Mouse (Mus musculus): ENCODE results near the gene Cdc42se1. TPM values are rescaled to one million over a fixed set of nuclear protein-coding genes. Genes with fewer than 3 reads are reported as not detected.

Gene Cdc42se1
- total RNA-seq, 1 experiment = 43.2 TPM

GRCm38 (mm10) chr3:95261975-95262374, 33.4 kb downstream of the Cdc42se1 start:
- Histone ChIP-seq H3K27ac (ENCODE audit: insufficient read depth, low read depth, low read length, poor library complexity, severe bottlenecking) (no peak overlapping the region), H3K36me3 (ENCODE audit: control insufficient read depth, insufficient read depth, low read length, poor library complexity, severe bottlenecking) (peaks cover 30% of the 10 kb centered on the region), H3K9me3 (ENCODE audit: control insufficient read depth, insufficient read depth, low read depth, low read length) (no peaks in the 10 kb centered on the region), H3K9ac (ENCODE audit: insufficient read depth, low read depth, low read length, poor library complexity, severe bottlenecking) (no peak overlapping the region), H3K4me1 (ENCODE audit: control insufficient read depth in 2 of 2, insufficient read depth in 2 of 2, low read length in 2 of 2, poor library complexity in 1 of 2) (no peaks in the 10 kb centered on the region), H3K4me3 (ENCODE audit: insufficient read depth in 1 of 2, low read depth in 1 of 2, low read length in 2 of 2, poor library complexity in 1 of 2, severe bottlenecking in 1 of 2) (no peak overlapping the region)
- no peak for TF ChIP-seq ZNF384 (IDR thresholded peaks at IDR 0.05; ENCODE audit: low read depth, low read length)
- DNase-seq (ENCODE audit: low read depth, low spot score) = no peak
- in situ Hi-C loops (cut with MboI; ENCODE audit: low sequenced_read_pairs in 2 of 2, unreplicated experiment in 2 of 2) = no loop called here

GRCm38 (mm10) chr3:95263089-95263739, 34.7 kb downstream of the Cdc42se1 start:
- peak; percentile 69 for DNase-seq (ENCODE audit: low read depth, low spot score)
- Histone ChIP-seq H3K27ac (ENCODE audit: insufficient read depth, low read depth, low read length, poor library complexity, severe bottlenecking) (no peak overlapping the region), H3K9ac (ENCODE audit: insufficient read depth, low read depth, low read length, poor library complexity, severe bottlenecking) (no peak overlapping the region), H3K4me1 (ENCODE audit: control insufficient read depth in 2 of 2, insufficient read depth in 2 of 2, low read length in 2 of 2, poor library complexity in 1 of 2) (no peaks in the 10 kb centered on the region), H3K4me3 (ENCODE audit: insufficient read depth in 1 of 2, low read depth in 1 of 2, low read length in 2 of 2, poor library complexity in 1 of 2, severe bottlenecking in 1 of 2) (no peak overlapping the region), H3K9me3 (ENCODE audit: control insufficient read depth, insufficient read depth, low read depth, low read length) (no peaks in the 10 kb centered on the region), H3K36me3 (ENCODE audit: control insufficient read depth, insufficient read depth, low read length, poor library complexity, severe bottlenecking) (peaks cover 29% of the 10 kb centered on the region)
- in situ Hi-C loops (cut with MboI; ENCODE audit: low sequenced_read_pairs in 2 of 2, unreplicated experiment in 2 of 2) = no loop called here
- peak; percentile 49; the same call in 1 of the 2 replicates for TF ChIP-seq HCFC1 (IDR thresholded peaks at IDR 0.05; ENCODE audit: borderline replicate concordance, insufficient read depth, low read length)
- TF ChIP-seq MAFK (IDR thresholded peaks at IDR 0.05; ENCODE audit: insufficient read depth, low read depth, low read length) = no peak
- no peak for TF ChIP-seq ZNF384 (IDR thresholded peaks at IDR 0.05; ENCODE audit: low read depth, low read length)
- TF ChIP-seq ZC3H11A (IDR thresholded peaks at IDR 0.05; ENCODE audit: borderline replicate concordance, low read depth, low read length) = peak; percentile 75
- TF ChIP-seq CHD2 (IDR thresholded peaks at IDR 0.05; ENCODE audit: low read depth, low read length) = no peak

- Histone ChIP-seq H3K27ac (ENCODE audit: insufficient read depth, low read depth, low read length, poor library complexity, severe bottlenecking) (no peak overlapping the region), H3K4me1 (ENCODE audit: control insufficient read depth in 2 of 2, insufficient read depth in 2 of 2, low read length in 2 of 2, poor library complexity in 1 of 2) (peaks cover 3 to 11% of the 10 kb centered on the region in 2 experiments; a peak in 2 of 4 replicates), H3K9ac (ENCODE audit: insufficient read depth, low read depth, low read length, poor library complexity, severe bottlenecking) (no peak overlapping the region), H3K9me3 (ENCODE audit: control insufficient read depth, insufficient read depth, low read depth, low read length) (no peaks in the 10 kb centered on the region), H3K36me3 (ENCODE audit: control insufficient read depth, insufficient read depth, low read length, poor library complexity, severe bottlenecking) (peaks cover 25% of the 10 kb centered on the region), H3K4me3 (ENCODE audit: insufficient read depth in 1 of 2, low read depth in 1 of 2, low read length in 2 of 2, poor library complexity in 1 of 2, severe bottlenecking in 1 of 2) (no peak overlapping the region)
- no peak for TF ChIP-seq CHD2 (IDR thresholded peaks at IDR 0.05; ENCODE audit: low read depth, low read length)
- no peak for TF ChIP-seq MAFK (IDR thresholded peaks at IDR 0.05; ENCODE audit: insufficient read depth, low read depth, low read length)
- no peak for TF ChIP-seq HCFC1 (IDR thresholded peaks at IDR 0.05; ENCODE audit: borderline replicate concordance, insufficient read depth, low read length)
- TF ChIP-seq ZC3H11A (IDR thresholded peaks at IDR 0.05; ENCODE audit: borderline replicate concordance, low read depth, low read length) = no peak
- TF ChIP-seq ZNF384 (IDR thresholded peaks at IDR 0.05; ENCODE audit: low read depth, low read length) = no peak
- in situ Hi-C loops (cut with MboI; ENCODE audit: low sequenced_read_pairs in 2 of 2, unreplicated experiment in 2 of 2) = no loop called here
- DNase-seq (ENCODE audit: low read depth, low spot score) = no peak
Observed at GRCm38 (mm10) chr3:95264724-95265123, 36.2 kb downstream of the Cdc42se1 start.

- no peak for DNase-seq (ENCODE audit: low read depth, low spot score)
- H3K4me1 ChIP-seq (ENCODE audit: control insufficient read depth in 2 of 2, insufficient read depth in 2 of 2, low read length in 2 of 2, poor library complexity in 1 of 2) = peaks cover 5 to 15% of the 10 kb centered on the region in 2 experiments; a peak in 3 of 4 replicates
- in situ Hi-C loops (cut with MboI; ENCODE audit: low sequenced_read_pairs in 2 of 2, unreplicated experiment in 2 of 2) = no loop called here
- H3K9ac ChIP-seq (ENCODE audit: insufficient read depth, low read depth, low read length, poor library complexity, severe bottlenecking) = no peak overlapping the region
- no peak overlapping the region for H3K4me3 ChIP-seq (ENCODE audit: insufficient read depth in 1 of 2, low read depth in 1 of 2, low read length in 2 of 2, poor library complexity in 1 of 2, severe bottlenecking in 1 of 2)
- no peaks in the 10 kb centered on the region for H3K9me3 ChIP-seq (ENCODE audit: control insufficient read depth, insufficient read depth, low read depth, low read length)
- TF ChIP-seq ZNF384 (IDR thresholded peaks at IDR 0.05; ENCODE audit: low read depth, low read length) = no peak
- TF ChIP-seq CHD2 (IDR thresholded peaks at IDR 0.05; ENCODE audit: low read depth, low read length) = no peak
- TF ChIP-seq HCFC1 (IDR thresholded peaks at IDR 0.05; ENCODE audit: borderline replicate concordance, insufficient read depth, low read length) = no peak
- TF ChIP-seq ZC3H11A (IDR thresholded peaks at IDR 0.05; ENCODE audit: borderline replicate concordance, low read depth, low read length) = no peak
- TF ChIP-seq MAFK (IDR thresholded peaks at IDR 0.05; ENCODE audit: insufficient read depth, low read depth, low read length) = no peak
- no peak overlapping the region for H3K27ac ChIP-seq (ENCODE audit: insufficient read depth, low read depth, low read length, poor library complexity, severe bottlenecking)
- H3K36me3 ChIP-seq (ENCODE audit: control insufficient read depth, insufficient read depth, low read length, poor library complexity, severe bottlenecking) = peaks cover 20% of the 10 kb centered on the region
Observed at GRCm38 (mm10) chr3:95266052-95266451, 37.5 kb downstream of the Cdc42se1 start.

- TF ChIP-seq HCFC1 (IDR thresholded peaks at IDR 0.05; ENCODE audit: borderline replicate concordance, insufficient read depth, low read length) = no peak
- TF ChIP-seq CHD2 (IDR thresholded peaks at IDR 0.05; ENCODE audit: low read depth, low read length) = no peak
- no peak for TF ChIP-seq ZNF384 (IDR thresholded peaks at IDR 0.05; ENCODE audit: low read depth, low read length)
- TF ChIP-seq MAFK (IDR thresholded peaks at IDR 0.05; ENCODE audit: insufficient read depth, low read depth, low read length) = no peak
- TF ChIP-seq ZC3H11A (IDR thresholded peaks at IDR 0.05; ENCODE audit: borderline replicate concordance, low read depth, low read length) = no peak
- Histone ChIP-seq H3K36me3 (ENCODE audit: control insufficient read depth, insufficient read depth, low read length, poor library complexity, severe bottlenecking) (peaks cover 19% of the 10 kb centered on the region), H3K27ac (ENCODE audit: insufficient read depth, low read depth, low read length, poor library complexity, severe bottlenecking) (no peak overlapping the region), H3K9ac (ENCODE audit: insufficient read depth, low read depth, low read length, poor library complexity, severe bottlenecking) (no peak overlapping the region), H3K9me3 (ENCODE audit: control insufficient read depth, insufficient read depth, low read depth, low read length) (no peaks in the 10 kb centered on the region), H3K4me3 (ENCODE audit: insufficient read depth in 1 of 2, low read depth in 1 of 2, low read length in 2 of 2, poor library complexity in 1 of 2, severe bottlenecking in 1 of 2) (no peak overlapping the region), H3K4me1 (ENCODE audit: control insufficient read depth in 2 of 2, insufficient read depth in 2 of 2, low read length in 2 of 2, poor library complexity in 1 of 2) (peaks cover 9 to 21% of the 10 kb centered on the region in 2 experiments)
- in situ Hi-C loops (cut with MboI; ENCODE audit: low sequenced_read_pairs in 2 of 2, unreplicated experiment in 2 of 2) = no loop called here
- no peak for DNase-seq (ENCODE audit: low read depth, low spot score)
Observed at GRCm38 (mm10) chr3:95267855-95268254, 39.3 kb downstream of the Cdc42se1 start.

Measured in ES-E14 (cell line).